Mouse (Mus musculus) kidney, postnatal 0 days (tissue): Measurements from ENCODE around the gene Slc2a9. TPM values are rescaled to one million over a fixed set of nuclear protein-coding genes. Genes with fewer than 3 reads are reported as not detected.

Experiments
- ATAC-seq: fragments of 200-750 bp; cut with Nextera tagmentation; replicated peaks from 2 replicates; pipeline ENCODE4 v1.8.0; 2017; ENCODE audit warnings: low read depth, moderate number of reproducible peaks, moderate TSS enrichment, moderate library complexity; ENCODE audit not compliant: low FRiP score
- DNase-seq: peaks from one replicate; pipeline ENCODE4 v3.0.0-alpha.2; 2016; ENCODE audit warnings: low spot score
- H3K27ac ChIP-seq: fragments of 300-500 bp; sonication (generic); 2 replicates; pipeline ENCODE4 v1.5.1; 2014; ENCODE audit warnings: mild to moderate bottlenecking
- H3K27me3 ChIP-seq: fragments of 300-500 bp; sonication (generic); 2 replicates; pipeline ENCODE4 v1.6.1; 2014; ENCODE audit warnings: low read length, mixed read lengths; ENCODE audit not compliant: insufficient read depth
- H3K36me3 ChIP-seq: fragments of 300-500 bp; sonication (generic); 2 replicates; pipeline ENCODE4 v1.6.1; 2014; ENCODE audit warnings: low read length, mixed read lengths; ENCODE audit not compliant: insufficient read depth
- H3K4me1 ChIP-seq: fragments of 300-500 bp; sonication (generic); replicated peaks from 2 replicates; pipeline ENCODE4 v1.6.1; 2014; ENCODE audit warnings: antibody characterized with exemption, low read length, mixed read lengths; ENCODE audit not compliant: insufficient read depth
- H3K4me2 ChIP-seq: fragments of 300-500 bp; sonication (generic); 2 replicates; pipeline ENCODE4 v1.6.1; 2014; ENCODE audit warnings: mild to moderate bottlenecking, low read length, moderate library complexity, mixed read lengths
- H3K4me3 ChIP-seq: fragments of 300-500 bp; sonication (generic); replicated peaks from 2 replicates; pipeline ENCODE4 v1.5.1; 2014; ENCODE audit warnings: low read depth, low read length
- H3K9ac ChIP-seq: fragments of 300-500 bp; sonication (generic); 2 replicates; pipeline ENCODE4 v1.6.1; 2014; ENCODE audit warnings: low read depth, low read length
- H3K9me3 ChIP-seq: fragments of 300-500 bp; sonication (generic); replicated peaks from 2 replicates; pipeline ENCODE4 v1.6.1; 2016; ENCODE audit warnings: low read length, inconsistent platforms, mixed read lengths
- CTCF ChIP-seq: IDR thresholded peaks from 2 replicates; pipeline ENCODE4 v1.5.1; 2016; ENCODE audit warnings: antibody characterized with exemption, low read depth, mild to moderate bottlenecking, moderate library complexity
- WGBS: fragments of 180-500 bp; shearing (Covaris S2); extraction: QIAGEN DNeasy Blood & Tissue Kit; methylation state at CpG from one replicate; pipeline ENCODE4 v1.1.7; 2014; 5-methylcytosine and 5-hydroxymethylcytosine counted together
- polyA plus RNA-seq: library from polyadenylated mRNA; unstranded; fragments of >200 nt; fragmentation: Nextera tagmentation; extraction: Ambion mirVana; gene quantifications from 2 replicates; pipeline ENCODE4 v1.2.1, GENCODE M21; 2015

Slc2a9 gene
- polyA plus RNA-seq, 1 experiment from 2014 or later = 3.5 TPM

DNA sequence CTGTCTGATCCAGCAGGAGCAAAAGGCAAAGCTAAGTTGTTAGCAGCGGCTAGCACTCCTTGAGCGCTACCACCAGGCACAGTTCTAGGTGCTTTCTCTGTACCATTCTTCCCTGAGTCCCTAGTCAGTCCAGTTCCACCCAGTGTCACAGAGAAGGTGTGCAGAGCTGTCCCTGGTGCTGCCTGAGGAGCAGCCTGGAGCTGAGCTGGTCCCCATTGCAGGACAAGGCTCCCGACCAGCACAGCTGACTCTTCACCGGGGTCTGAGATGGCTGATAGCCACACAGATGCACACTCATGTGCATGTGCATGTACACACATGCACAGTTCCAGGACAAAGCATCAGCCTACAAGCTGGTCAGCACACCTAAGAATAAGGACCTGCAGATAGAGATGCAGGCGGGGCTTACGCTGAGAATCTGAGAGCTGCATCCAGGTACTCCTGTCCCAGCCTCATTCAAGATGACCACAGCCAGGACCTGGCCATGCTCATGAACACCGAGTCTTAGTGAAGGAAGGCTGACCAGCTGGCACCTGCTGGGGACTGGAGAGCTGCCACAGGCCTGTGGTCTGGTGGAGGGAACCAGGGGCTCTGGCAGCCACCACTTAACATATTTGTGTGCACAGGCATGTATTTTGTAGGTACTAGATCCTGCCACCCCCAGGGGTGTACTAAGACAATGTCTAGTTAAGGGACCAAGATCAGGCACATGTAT, 25.1 kb downstream of the Slc2a9 start:
- 0 out of 2 replicates have a peak, but pooled peaks have one; percentile 6 for ATAC-seq
- TF ChIP-seq CTCF = no peak
- no peak overlapping the region for H3K4me2 ChIP-seq
- no peak overlapping the region for H3K27ac ChIP-seq
- peaks cover 9% of the 10 kb centered on the region; the same call in 1 of the 2 replicates for H3K4me1 ChIP-seq
- H3K27me3 ChIP-seq = no peaks in the 10 kb centered on the region
- no peak overlapping the region for H3K9ac ChIP-seq
- no peaks in the 10 kb centered on the region for H3K36me3 ChIP-seq
- no peak for DNase-seq
- WGBS = 82% methylated on average over 7 of the region's 7 CpGs
- no peaks in the 10 kb centered on the region for H3K9me3 ChIP-seq
- no peak overlapping the region for H3K4me3 ChIP-seq

DNA sequence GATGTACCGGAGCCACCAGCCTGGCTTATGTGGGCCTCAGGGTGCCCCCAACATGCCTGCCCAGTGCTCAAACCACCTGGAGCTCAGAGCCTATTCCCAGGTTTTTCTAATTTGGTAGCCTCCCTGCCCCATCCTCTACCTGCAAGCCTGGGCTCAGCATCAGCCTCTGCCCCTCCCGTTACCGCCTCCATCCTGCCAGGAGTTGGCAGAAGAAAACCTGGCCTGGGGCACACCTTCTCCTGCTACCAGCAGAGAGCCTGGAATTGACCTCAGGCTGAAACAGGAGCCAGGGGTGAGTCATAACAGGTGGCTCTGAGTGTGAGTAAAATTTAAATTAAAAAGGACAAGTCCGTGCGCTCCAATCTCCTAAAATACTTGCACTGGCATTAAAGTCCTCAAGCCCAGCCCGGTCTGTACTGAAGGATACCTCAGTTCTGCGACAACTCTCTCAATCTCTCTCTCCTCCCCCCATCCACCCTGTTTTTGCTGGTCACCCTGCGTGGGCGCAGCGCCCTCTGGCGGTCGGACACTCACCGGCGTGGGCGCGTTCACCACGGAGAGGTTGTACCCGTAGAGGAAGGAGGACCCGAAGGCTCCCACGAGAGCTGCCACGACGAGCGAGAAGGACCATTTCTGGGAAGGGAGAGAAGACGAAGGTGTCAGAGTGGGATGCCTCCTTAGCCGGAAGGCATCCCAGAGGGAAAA, 25.9 kb downstream of the Slc2a9 start:
- 87% methylated on average over 25 of the region's 25 CpGs for WGBS
- no peaks in the 10 kb centered on the region for H3K9me3 ChIP-seq
- H3K27me3 ChIP-seq = no peaks in the 10 kb centered on the region
- DNase-seq (no peak), ATAC-seq (no peak)
- H3K4me2 ChIP-seq = no peak overlapping the region
- H3K9ac ChIP-seq = no peak overlapping the region
- TF ChIP-seq CTCF = peak; percentile 40
- H3K27ac ChIP-seq = no peak overlapping the region
- no peak overlapping the region for H3K4me3 ChIP-seq
- H3K36me3 ChIP-seq = no peaks in the 10 kb centered on the region
- peaks cover 9% of the 10 kb centered on the region; the same call in 1 of the 2 replicates for H3K4me1 ChIP-seq

DNA sequence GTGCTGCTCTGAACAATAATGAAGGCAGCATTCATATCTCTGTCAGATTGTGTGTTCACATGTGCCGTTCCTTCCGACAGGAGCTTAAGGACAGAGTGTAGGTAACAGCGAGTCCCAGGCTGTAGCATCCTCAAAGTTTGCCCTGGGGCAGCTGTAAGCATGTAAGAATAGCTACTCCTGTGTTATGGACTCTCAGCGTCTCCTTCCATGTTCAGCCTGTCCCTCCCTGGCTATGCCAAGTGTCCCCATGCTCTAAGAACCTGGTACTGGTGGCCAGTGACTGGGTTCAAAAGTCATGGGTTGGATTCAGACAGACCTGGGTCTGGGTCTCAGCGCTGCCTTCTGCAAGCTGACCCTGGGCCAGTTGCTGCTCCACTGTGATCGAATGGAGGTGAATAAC, 32.1 kb downstream of the Slc2a9 start:
- ATAC-seq = no peak
- 74% methylated on average over 6 of the region's 6 CpGs for WGBS
- Histone ChIP-seq H3K27me3 (no peaks in the 10 kb centered on the region), H3K9ac (no peak overlapping the region), H3K4me2 (no peak overlapping the region), H3K4me1 (no peaks in the 10 kb centered on the region), H3K9me3 (no peaks in the 10 kb centered on the region), H3K4me3 (no peak overlapping the region), H3K27ac (no peak overlapping the region), H3K36me3 (no peaks in the 10 kb centered on the region)
- DNase-seq = no peak
- TF ChIP-seq CTCF = no peak

DNA sequence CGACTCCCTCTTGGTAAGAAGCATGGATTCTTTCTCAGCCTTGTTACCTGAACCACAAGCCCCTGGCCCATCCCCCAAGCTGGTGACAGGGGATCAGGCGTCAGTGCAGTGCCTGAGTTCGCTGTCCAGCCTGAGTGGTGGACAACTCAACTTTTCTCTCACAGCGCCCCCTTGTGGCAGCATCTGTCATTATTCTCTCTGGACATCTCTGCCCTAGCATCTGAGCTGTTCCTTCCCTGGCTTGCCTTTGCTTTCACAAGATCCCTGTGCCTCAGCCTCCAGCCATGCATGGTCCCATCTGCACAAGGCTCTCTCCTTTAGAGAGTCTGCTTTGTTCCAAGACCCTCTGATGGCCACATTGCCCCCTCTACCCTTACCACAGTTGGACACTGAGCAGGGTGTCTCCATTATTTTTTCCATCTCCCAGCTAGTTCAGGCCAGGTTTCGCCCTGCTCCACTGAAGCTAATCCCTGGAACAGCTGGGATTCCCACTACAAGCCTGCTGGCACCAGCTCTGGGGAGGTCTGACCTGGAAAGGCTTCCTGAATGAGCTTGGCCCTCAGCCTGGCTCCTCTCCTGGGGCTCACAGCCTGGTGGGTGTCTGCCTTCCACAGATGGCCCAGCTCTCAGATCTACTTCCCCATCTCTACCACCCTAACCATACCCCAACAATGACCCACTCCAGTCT, 32.9 kb downstream of the Slc2a9 start:
- 18% methylated on average over 5 of the region's 5 CpGs for WGBS
- no peak overlapping the region for H3K9ac ChIP-seq
- ATAC-seq (peak; percentile 73; the same call in 1 of the 2 replicates), DNase-seq (peak; percentile 71)
- no peaks in the 10 kb centered on the region for H3K27me3 ChIP-seq
- TF ChIP-seq CTCF = peak; percentile 83
- no peak overlapping the region for H3K4me2 ChIP-seq
- H3K36me3 ChIP-seq = no peaks in the 10 kb centered on the region
- H3K9me3 ChIP-seq = no peaks in the 10 kb centered on the region
- no peak overlapping the region for H3K27ac ChIP-seq
- H3K4me1 ChIP-seq = no peaks in the 10 kb centered on the region
- H3K4me3 ChIP-seq = no peak overlapping the region

DNA sequence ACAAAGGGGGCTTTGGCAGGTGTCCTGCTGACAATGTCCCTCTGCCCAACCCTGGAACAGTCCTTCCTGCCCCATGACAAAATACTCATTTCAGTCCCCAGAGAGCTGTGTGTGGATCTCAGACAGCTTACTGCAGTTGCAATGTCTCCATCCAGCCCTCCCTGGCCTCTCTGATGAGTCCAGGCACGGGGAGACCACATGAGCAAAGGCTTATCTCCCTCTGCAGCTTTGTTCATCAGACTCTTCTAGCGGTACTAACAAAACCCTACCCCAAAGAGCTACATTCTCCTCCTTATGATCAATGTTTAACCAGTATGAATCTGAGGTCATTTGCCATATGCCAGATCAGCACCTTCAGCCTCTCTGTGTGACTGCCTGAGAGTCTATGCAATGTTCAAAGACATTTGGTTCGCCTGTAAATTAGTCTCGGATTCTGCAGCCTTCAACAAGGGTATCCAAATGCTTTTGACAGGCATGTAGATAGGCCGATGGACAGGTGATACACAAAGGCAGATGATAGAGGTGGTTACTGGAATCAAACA, 36.3 kb downstream of the Slc2a9 start:
- Histone ChIP-seq H3K27ac (no peak overlapping the region), H3K4me1 (no peaks in the 10 kb centered on the region), H3K9me3 (no peaks in the 10 kb centered on the region), H3K36me3 (no peaks in the 10 kb centered on the region), H3K9ac (no peak overlapping the region), H3K4me3 (no peak overlapping the region), H3K4me2 (no peak overlapping the region), H3K27me3 (no peaks in the 10 kb centered on the region)
- no peak for ATAC-seq
- DNase-seq = no peak
- WGBS = 78% methylated on average over 5 of the region's 5 CpGs
- TF ChIP-seq CTCF = no peak

DNA sequence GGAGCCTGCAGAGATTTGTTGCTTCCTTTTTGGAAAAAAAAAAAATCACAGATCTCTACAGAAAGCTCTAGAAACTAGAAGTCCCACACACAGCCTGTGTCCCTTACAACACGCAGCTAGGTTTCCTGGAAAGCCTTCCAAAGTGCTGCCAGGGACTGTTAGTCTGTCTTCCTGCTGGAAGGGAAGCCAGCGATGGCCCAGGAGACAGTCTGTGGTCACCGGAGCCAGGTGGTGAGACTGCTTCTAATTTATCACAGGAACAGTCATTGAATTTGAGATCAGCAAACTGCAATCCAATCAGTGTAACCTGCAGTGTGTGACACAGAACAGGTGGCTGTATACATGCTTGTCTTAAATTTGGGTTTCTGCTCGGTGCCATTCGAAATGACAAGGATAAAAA, 41.7 kb downstream of the Slc2a9 start:
- no peak for ATAC-seq
- Histone ChIP-seq H3K27me3 (no peaks in the 10 kb centered on the region), H3K27ac (no peak overlapping the region), H3K4me2 (no peak overlapping the region), H3K9me3 (no peaks in the 10 kb centered on the region), H3K4me3 (no peak overlapping the region), H3K9ac (no peak overlapping the region), H3K4me1 (no peaks in the 10 kb centered on the region), H3K36me3 (no peaks in the 10 kb centered on the region)
- 80% methylated on average over 5 of the region's 5 CpGs for whole genome bisulfite sequencing
- DNase-seq = no peak
- TF ChIP-seq CTCF = no peak
